Mouse (Mus musculus): ENCODE data around the gene 4930519P11Rik. TPM values are rescaled to one million over a fixed set of nuclear protein-coding genes. Genes with fewer than 3 reads are reported as not detected.

4930519P11Rik gene
- polyA plus RNA-seq, 1 experiment = 0.47 TPM

GRCm38 (mm10) chr2:154597399-154597798, 15.8 kb downstream of the 4930519P11Rik start:
- TF ChIP-seq TCF12 (IDR thresholded peaks at IDR 0.05; ENCODE audit: insufficient read depth, poor library complexity, severe bottlenecking) = no peak
- no peak for TF ChIP-seq USF1 (IDR thresholded peaks at IDR 0.05; ENCODE audit: low read depth)
- TF ChIP-seq MAX (IDR thresholded peaks at IDR 0.05; ENCODE audit: low read depth) = no peak
- no peak for TF ChIP-seq REST (IDR thresholded peaks at IDR 0.05; ENCODE audit: insufficient read depth, insufficient read length)
- TF ChIP-seq CEBPB (IDR thresholded peaks at IDR 0.05; ENCODE audit: insufficient read depth, poor library complexity, severe bottlenecking) = no peak
- TF ChIP-seq POLR2A (IDR thresholded peaks at IDR 0.05; ENCODE audit: insufficient read length, low read depth) = no peak
- TF ChIP-seq MYOD1 (IDR thresholded peaks at IDR 0.05; ENCODE audit: control insufficient read depth in 1 of 3, insufficient read length in 2 of 3, low read depth in 2 of 3) = no peak
- no peak for TF ChIP-seq MYOG (IDR thresholded peaks at IDR 0.05; ENCODE audit: control insufficient read depth in 1 of 3, insufficient read depth in 1 of 3, insufficient read length in 2 of 3, low read depth in 2 of 3)
- no peak for TF ChIP-seq E2F4 (IDR thresholded peaks at IDR 0.05; ENCODE audit: insufficient read depth)
- H3K36me3 ChIP-seq (ENCODE audit: control insufficient read depth, insufficient read depth) = no peaks in the 10 kb centered on the region

GRCm38 (mm10) chr2:154595775-154596174, 17.5 kb downstream of the 4930519P11Rik start:
- Histone ChIP-seq H3K36me3 (ENCODE audit: control insufficient read depth, insufficient read depth) (no peaks in the 10 kb centered on the region), H3K4me3 (no peak overlapping the region)
- TF ChIP-seq REST (IDR thresholded peaks at IDR 0.05; ENCODE audit: insufficient read depth, insufficient read length) = no peak
- TF ChIP-seq MYOD1 (IDR thresholded peaks at IDR 0.05; ENCODE audit: control insufficient read depth in 1 of 3, insufficient read length in 2 of 3, low read depth in 2 of 3) = peak in 2 of 3 experiments; percentile 37 to 47
- TF ChIP-seq MAX (IDR thresholded peaks at IDR 0.05; ENCODE audit: low read depth) = no peak
- TF ChIP-seq TCF3 (IDR thresholded peaks at IDR 0.05; ENCODE audit: insufficient read length, low read depth) = no peak
- TF ChIP-seq USF1 (IDR thresholded peaks at IDR 0.05; ENCODE audit: low read depth) = peak; percentile 58
- TF ChIP-seq MYOG (IDR thresholded peaks at IDR 0.05; ENCODE audit: control insufficient read depth in 1 of 3, insufficient read depth in 1 of 3, insufficient read length in 2 of 3, low read depth in 2 of 3) = peak in 1 of 3 experiments; percentile 71

More at GRCm38 (mm10) chr2:154597399-154597798, 15.8 kb downstream of the 4930519P11Rik start:
- H3K4me2 ChIP-seq (ENCODE audit: low read depth) = no peak overlapping the region
- H3K27me3 ChIP-seq (ENCODE audit: control insufficient read depth, insufficient read depth, insufficient read length) = no peaks in the 10 kb centered on the region
- no peak overlapping the region for H3ac ChIP-seq (ENCODE audit: control insufficient read depth, insufficient read length)
- H3K4me3 ChIP-seq = no peak overlapping the region
- no peaks in the 10 kb centered on the region for H3K79me2 ChIP-seq (ENCODE audit: control insufficient read depth, insufficient read depth)

GRCm38 (mm10) chr2:154593025-154593424, 20.2 kb downstream of the 4930519P11Rik start:
- Histone ChIP-seq H3K27me3 (ENCODE audit: control insufficient read depth, insufficient read depth, insufficient read length) (peaks cover under 1% of the 10 kb centered on the region), H3K4me3 (no peak overlapping the region), H3K79me2 (ENCODE audit: control insufficient read depth, insufficient read depth) (no peaks in the 10 kb centered on the region), H3K4me2 (ENCODE audit: low read depth) (no peak overlapping the region), H3K36me3 (ENCODE audit: control insufficient read depth, insufficient read depth) (no peaks in the 10 kb centered on the region), H3ac (ENCODE audit: control insufficient read depth, insufficient read length) (no peak overlapping the region)
- TF ChIP-seq SRF (IDR thresholded peaks at IDR 0.05; ENCODE audit: control insufficient read depth, insufficient read length, low read depth) = no peak
- no peak for TF ChIP-seq REST (IDR thresholded peaks at IDR 0.05; ENCODE audit: insufficient read depth, insufficient read length)

More at GRCm38 (mm10) chr2:154595775-154596174, 17.5 kb downstream of the 4930519P11Rik start:
- Histone ChIP-seq H3ac (ENCODE audit: control insufficient read depth, insufficient read length) (no peak overlapping the region), H3K27me3 (ENCODE audit: control insufficient read depth, insufficient read depth, insufficient read length) (no peaks in the 10 kb centered on the region), H3K79me2 (ENCODE audit: control insufficient read depth, insufficient read depth) (no peaks in the 10 kb centered on the region), H3K4me2 (ENCODE audit: low read depth) (no peak overlapping the region)

GRCm38 (mm10) chr2:154591239-154591638, 22.0 kb downstream of the 4930519P11Rik start:
- TF ChIP-seq REST (IDR thresholded peaks at IDR 0.05; ENCODE audit: insufficient read depth, insufficient read length) (no peak), MYOG (IDR thresholded peaks at IDR 0.05; ENCODE audit: control insufficient read depth in 1 of 3, insufficient read depth in 1 of 3, insufficient read length in 2 of 3, low read depth in 2 of 3) (no peak), POLR2AphosphoS2 (IDR thresholded peaks at IDR 0.05; ENCODE audit: insufficient read length, low read depth) (no peak), MYOD1 (IDR thresholded peaks at IDR 0.05; ENCODE audit: control insufficient read depth in 1 of 3, insufficient read length in 2 of 3, low read depth in 2 of 3) (no peak), USF1 (IDR thresholded peaks at IDR 0.05; ENCODE audit: low read depth) (no peak), MAX (IDR thresholded peaks at IDR 0.05; ENCODE audit: low read depth) (no peak), POLR2A (IDR thresholded peaks at IDR 0.05; ENCODE audit: insufficient read length, low read depth) (no peak), TCF12 (IDR thresholded peaks at IDR 0.05; ENCODE audit: insufficient read depth, poor library complexity, severe bottlenecking) (no peak), E2F4 (IDR thresholded peaks at IDR 0.05; ENCODE audit: insufficient read depth) (no peak), TCF3 (IDR thresholded peaks at IDR 0.05; ENCODE audit: insufficient read length, low read depth) (no peak), CEBPB (IDR thresholded peaks at IDR 0.05; ENCODE audit: insufficient read depth, poor library complexity, severe bottlenecking) (no peak), SRF (IDR thresholded peaks at IDR 0.05; ENCODE audit: control insufficient read depth, insufficient read length, low read depth) (no peak)
- Histone ChIP-seq H3K79me2 (ENCODE audit: control insufficient read depth, insufficient read depth) (no peaks in the 10 kb centered on the region), H3K4me2 (ENCODE audit: low read depth) (no peak overlapping the region), H3ac (ENCODE audit: control insufficient read depth, insufficient read length) (no peak overlapping the region), H3K27me3 (ENCODE audit: control insufficient read depth, insufficient read depth, insufficient read length) (peaks cover 6% of the 10 kb centered on the region), H3K4me3 (no peak overlapping the region), H3K36me3 (ENCODE audit: control insufficient read depth, insufficient read depth) (no peaks in the 10 kb centered on the region)

- Histone ChIP-seq H3K79me2 (ENCODE audit: control insufficient read depth, insufficient read depth) (no peaks in the 10 kb centered on the region), H3K27me3 (ENCODE audit: control insufficient read depth, insufficient read depth, insufficient read length) (peaks cover 6% of the 10 kb centered on the region), H3ac (ENCODE audit: control insufficient read depth, insufficient read length) (no peak overlapping the region), H3K36me3 (ENCODE audit: control insufficient read depth, insufficient read depth) (no peaks in the 10 kb centered on the region), H3K4me2 (ENCODE audit: low read depth) (no peak overlapping the region), H3K4me3 (no peak overlapping the region)
- TF ChIP-seq TCF3 (IDR thresholded peaks at IDR 0.05; ENCODE audit: insufficient read length, low read depth) (no peak), CEBPB (IDR thresholded peaks at IDR 0.05; ENCODE audit: insufficient read depth, poor library complexity, severe bottlenecking) (no peak), POLR2AphosphoS2 (IDR thresholded peaks at IDR 0.05; ENCODE audit: insufficient read length, low read depth) (no peak)
These were observed 24.2 kb downstream of the 4930519P11Rik start for GRCm38 (mm10) chr2:154589051-154589450.
